Mouse (Mus musculus) midbrain, embryonic 16.5 days (tissue): Measurements from ENCODE around the gene Sh2d4b. TPM values are rescaled to one million over a fixed set of nuclear protein-coding genes. Genes with fewer than 3 reads are reported as not detected.

Experiments
- ATAC-seq: fragments of 200-750 bp; cut with Nextera tagmentation; 2 replicates; pipeline ENCODE4 v1.8.0; 2017; ENCODE audit warnings: moderate TSS enrichment
- H3K27ac ChIP-seq: fragments of 300-500 bp; sonication (generic); 2 replicates; pipeline ENCODE4 v1.5.1; 2014; ENCODE audit warnings: mild to moderate bottlenecking, low read length, mixed read lengths
- H3K27me3 ChIP-seq: fragments of 300-500 bp; sonication (generic); 2 replicates; pipeline ENCODE4 v1.6.1; 2014; ENCODE audit warnings: low read depth, low read length, mixed read lengths; ENCODE audit not compliant: control insufficient read depth, insufficient read depth
- H3K36me3 ChIP-seq: fragments of 300-500 bp; sonication (generic); 2 replicates; pipeline ENCODE4 v1.6.1; 2014; ENCODE audit warnings: mild to moderate bottlenecking, low read length, moderate library complexity, mixed read lengths; ENCODE audit not compliant: control insufficient read depth, insufficient read depth
- H3K4me1 ChIP-seq: fragments of 300-500 bp; sonication (generic); 2 replicates; pipeline ENCODE4 v1.6.1; 2014; ENCODE audit warnings: mild to moderate bottlenecking, low read length, mixed read lengths; ENCODE audit not compliant: control insufficient read depth, insufficient read depth
- H3K4me2 ChIP-seq: fragments of 300-500 bp; sonication (generic); 2 replicates; pipeline ENCODE4 v1.6.1; 2014; ENCODE audit warnings: mild to moderate bottlenecking, low read length, mixed read lengths
- H3K4me3 ChIP-seq: fragments of 300-500 bp; sonication (generic); 2 replicates; pipeline ENCODE4 v1.5.1; 2014; ENCODE audit warnings: low read depth, mild to moderate bottlenecking, low read length, moderate library complexity, mixed read lengths
- H3K9ac ChIP-seq: fragments of 300-500 bp; sonication (generic); 2 replicates; pipeline ENCODE4 v1.6.1; 2014; ENCODE audit warnings: low read depth, low read length, mixed read lengths
- H3K9me3 ChIP-seq: fragments of 300-500 bp; sonication (generic); replicated peaks from 2 replicates; pipeline ENCODE4 v1.6.1; 2014; ENCODE audit warnings: mild to moderate bottlenecking, low read length, mixed read lengths; ENCODE audit not compliant: control insufficient read depth, poor library complexity, severe bottlenecking
- WGBS: fragments of 180-500 bp; shearing (Covaris S2); extraction: QIAGEN DNeasy Blood & Tissue Kit; methylation state at CpG from one replicate; pipeline ENCODE4 v1.1.7; 2014; 5-methylcytosine and 5-hydroxymethylcytosine counted together
- polyA plus RNA-seq: library from polyadenylated mRNA; unstranded; fragments of >200 nt; fragmentation: Nextera tagmentation; extraction: Ambion mirVana; gene quantifications from 2 replicates; pipeline ENCODE4 v1.2.1, GENCODE M21; 2015

Gene Sh2d4b
- polyA plus RNA-seq, 1 experiment from 2014 or later, result 0.99 TPM

GRCm38 (mm10) chr14:40897916-40898315, 4.8 kb upstream of the Sh2d4b start:
- Histone ChIP-seq H3K36me3 (no peaks in the 10 kb centered on the region), H3K27me3 (no peaks in the 10 kb centered on the region), H3K4me1 (peaks cover 8% of the 10 kb centered on the region), H3K9me3 (no peaks in the 10 kb centered on the region), H3K27ac (no peak overlapping the region), H3K9ac (no peak overlapping the region), H3K4me2 (no peak overlapping the region), H3K4me3 (no peak overlapping the region)
- no peak for ATAC-seq
- WGBS, result 88% methylated on average over 3 of the region's 3 CpGs

- no peaks in the 10 kb centered on the region for H3K27me3 ChIP-seq
- H3K9me3 ChIP-seq, result no peaks in the 10 kb centered on the region
- peaks cover 8% of the 10 kb centered on the region for H3K4me1 ChIP-seq
- ATAC-seq, result no peak
- no peak overlapping the region for H3K27ac ChIP-seq
- no peak overlapping the region for H3K9ac ChIP-seq
- no peak overlapping the region for H3K4me2 ChIP-seq
- no peak overlapping the region for H3K4me3 ChIP-seq
- 80% methylated on average over 8 of the region's 8 CpGs for WGBS
- H3K36me3 ChIP-seq, result no peaks in the 10 kb centered on the region
Measured at GRCm38 (mm10) chr14:40895681-40896080, 2.6 kb upstream of the Sh2d4b start.

- 13% methylated on average over 23 of the region's 23 CpGs for WGBS
- H3K4me2 ChIP-seq, result peak overlapping the region; percentile 62
- no peak overlapping the region for H3K27ac ChIP-seq
- H3K4me3 ChIP-seq, result peak overlapping the region; percentile 21; the same call in 1 of the 2 replicates
- ATAC-seq, result peak; percentile 92
- H3K9ac ChIP-seq, result peak overlapping the region; percentile 36; the same call in 1 of the 2 replicates
- peaks cover 8% of the 10 kb centered on the region for H3K4me1 ChIP-seq
- no peaks in the 10 kb centered on the region for H3K27me3 ChIP-seq
- H3K36me3 ChIP-seq, result no peaks in the 10 kb centered on the region
- no peaks in the 10 kb centered on the region for H3K9me3 ChIP-seq
Measured at GRCm38 (mm10) chr14:40894576-40895247, 1.6 kb upstream of the Sh2d4b start.

GRCm38 (mm10) chr14:40893884-40894283, 818 bp upstream of the Sh2d4b start:
- H3K27ac ChIP-seq, result no peak overlapping the region
- 76% methylated on average over 8 of the region's 8 CpGs for WGBS
- no peak overlapping the region for H3K9ac ChIP-seq
- no peaks in the 10 kb centered on the region for H3K36me3 ChIP-seq
- ATAC-seq, result peak; percentile 11; the same call in 1 of the 2 replicates
- no peak overlapping the region for H3K4me3 ChIP-seq
- no peaks in the 10 kb centered on the region for H3K9me3 ChIP-seq
- peaks cover 8% of the 10 kb centered on the region for H3K4me1 ChIP-seq
- peak overlapping the region; percentile 62; the same call in 1 of the 2 replicates for H3K4me2 ChIP-seq
- H3K27me3 ChIP-seq, result no peaks in the 10 kb centered on the region

GRCm38 (mm10) chr14:40892326-40892825, 690 bp downstream of the Sh2d4b start:
- ATAC-seq, result no peak
- 83% methylated on average over 7 of the region's 7 CpGs for WGBS
- H3K27me3 ChIP-seq, result no peaks in the 10 kb centered on the region
- H3K4me3 ChIP-seq, result no peak overlapping the region
- H3K9me3 ChIP-seq, result no peaks in the 10 kb centered on the region
- H3K4me1 ChIP-seq, result peaks cover 8% of the 10 kb centered on the region
- H3K4me2 ChIP-seq, result no peak overlapping the region
- no peaks in the 10 kb centered on the region for H3K36me3 ChIP-seq
- no peak overlapping the region for H3K27ac ChIP-seq
- no peak overlapping the region for H3K9ac ChIP-seq

GRCm38 (mm10) chr14:40891506-40891905, 1.6 kb downstream of the Sh2d4b start:
- Histone ChIP-seq H3K4me1 (peaks cover 8% of the 10 kb centered on the region), H3K27ac (no peak overlapping the region), H3K4me2 (no peak overlapping the region), H3K36me3 (no peaks in the 10 kb centered on the region), H3K9ac (no peak overlapping the region), H3K27me3 (no peaks in the 10 kb centered on the region), H3K4me3 (no peak overlapping the region), H3K9me3 (no peaks in the 10 kb centered on the region)
- 93% methylated on average over 4 of the region's 4 CpGs for WGBS
- ATAC-seq, result no peak

- Histone ChIP-seq H3K36me3 (no peaks in the 10 kb centered on the region), H3K4me3 (no peak overlapping the region), H3K9ac (no peak overlapping the region), H3K27me3 (no peaks in the 10 kb centered on the region), H3K4me1 (peaks cover 6% of the 10 kb centered on the region), H3K9me3 (no peaks in the 10 kb centered on the region), H3K27ac (no peak overlapping the region), H3K4me2 (no peak overlapping the region)
- no peak for ATAC-seq
- 85% methylated on average over 4 of the region's 4 CpGs for WGBS
Measured at GRCm38 (mm10) chr14:40889704-40890103, 3.4 kb downstream of the Sh2d4b start.

- no peak overlapping the region for H3K27ac ChIP-seq
- no peak overlapping the region for H3K4me3 ChIP-seq
- no peak for ATAC-seq
- H3K4me2 ChIP-seq, result no peak overlapping the region
- no peaks in the 10 kb centered on the region for H3K27me3 ChIP-seq
- no peaks in the 10 kb centered on the region for H3K9me3 ChIP-seq
- H3K9ac ChIP-seq, result no peak overlapping the region
- WGBS, result 94% methylated on average over 2 of the region's 2 CpGs
- H3K4me1 ChIP-seq, result peaks cover under 1% of the 10 kb centered on the region
- no peaks in the 10 kb centered on the region for H3K36me3 ChIP-seq
Measured at GRCm38 (mm10) chr14:40889181-40889580, 3.9 kb downstream of the Sh2d4b start.

- no peaks in the 10 kb centered on the region for H3K27me3 ChIP-seq
- no peak overlapping the region for H3K9ac ChIP-seq
- no peak overlapping the region for H3K4me2 ChIP-seq
- no peaks in the 10 kb centered on the region for H3K4me1 ChIP-seq
- H3K27ac ChIP-seq, result no peak overlapping the region
- no peaks in the 10 kb centered on the region for H3K36me3 ChIP-seq
- no peak overlapping the region for H3K4me3 ChIP-seq
- WGBS, result 83% methylated on average over 6 of the region's 6 CpGs
- H3K9me3 ChIP-seq, result no peaks in the 10 kb centered on the region
- ATAC-seq, result no peak
Measured at GRCm38 (mm10) chr14:40886428-40887202, 6.5 kb downstream of the Sh2d4b start.
